Mouse (Mus musculus): ENCODE results near the gene Lamp1. TPM values are rescaled to one million over a fixed set of nuclear protein-coding genes. Genes with fewer than 3 reads are reported as not detected.
A peak's percentile ranks its signal among the peaks of the same experiment; 100 is the strongest.

Lamp1 gene
- polyA plus RNA-seq, 1 experiment from 2014 or later = 182 TPM

MicroRNAs within 50 kb of the gene (microRNA counts, 519-probe panel; counts per million panel counts)
- microRNA mmu-miR-1968 = 341 counts per million, percentile 65 among the panel's probes with 10 or more counts

Small RNA genes lying within 50 kb of the gene (microRNA-seq; reads per million reads assigned to microRNA genes)
- gene Mir1968 = 28.7 reads per million, percentile 35 among the genes with 10 or more reads in this experiment
- not detected for gene Mir7065

Other genes with a start within 250 kb of the Lamp1 start
- 0.07 TPM in 1 of 2 replicates, not detected in the other for gene F7, start 133.1 kb upstream of the Lamp1 start, polyA plus RNA-seq (2016; fragmentation: Nextera tagmentation; extraction: Ambion mirVana)
- 0.47 and 0.76 TPM in 2 replicates for gene F10, start 121.9 kb upstream of the Lamp1 start, polyA plus RNA-seq (2016; fragmentation: Nextera tagmentation; extraction: Ambion mirVana)
- gene Proz, start 98.2 kb upstream of the Lamp1 start, polyA plus RNA-seq (2016; fragmentation: Nextera tagmentation; extraction: Ambion mirVana) = 0.31 and 0.33 TPM in 2 replicates
- 58.5 and 62.0 TPM in 2 replicates for gene Pcid2, start 53.7 kb upstream of the Lamp1 start, polyA plus RNA-seq (2016; fragmentation: Nextera tagmentation; extraction: Ambion mirVana)
- gene Cul4a, start 53.5 kb upstream of the Lamp1 start, polyA plus RNA-seq (2016; fragmentation: Nextera tagmentation; extraction: Ambion mirVana) = 84.9 and 87.8 TPM in 2 replicates
- gene Grtp1, start 41.5 kb downstream of the Lamp1 start, polyA plus RNA-seq (2016; fragmentation: Nextera tagmentation; extraction: Ambion mirVana) = 19.5 and 21.5 TPM in 2 replicates
- 0.16 TPM in 1 of 2 replicates, not detected in the other for gene Adprhl1, start 95.0 kb downstream of the Lamp1 start, polyA plus RNA-seq (2016; fragmentation: Nextera tagmentation; extraction: Ambion mirVana)
- gene Dcun1d2, start 129.0 kb downstream of the Lamp1 start, polyA plus RNA-seq (2016; fragmentation: Nextera tagmentation; extraction: Ambion mirVana) = 24.6 and 26.9 TPM in 2 replicates
- gene Tmco3, start 129.0 kb downstream of the Lamp1 start, polyA plus RNA-seq (2016; fragmentation: Nextera tagmentation; extraction: Ambion mirVana) = 34.0 and 34.5 TPM in 2 replicates
- 208 and 215 TPM in 2 replicates for gene Tfdp1, start 179.6 kb downstream of the Lamp1 start, polyA plus RNA-seq (2016; fragmentation: Nextera tagmentation; extraction: Ambion mirVana)
- gene Atp4b, start 237.7 kb downstream of the Lamp1 start, polyA plus RNA-seq (2016; fragmentation: Nextera tagmentation; extraction: Ambion mirVana) = 0.10 TPM in 1 of 2 replicates, not detected in the other
- 0.04 TPM in 2 replicates for gene Grk1, start 245.9 kb downstream of the Lamp1 start, polyA plus RNA-seq (2016; fragmentation: Nextera tagmentation; extraction: Ambion mirVana)

Measured in forebrain, embryonic 10.5 days (tissue).